Mouse (Mus musculus) embryonic facial prominence, embryonic 15.5 days (tissue): Measurements from ENCODE around the gene Skap2. TPM values are rescaled to one million over a fixed set of nuclear protein-coding genes. Genes with fewer than 3 reads are reported as not detected.

Experiments
- ATAC-seq: fragments of 200-750 bp; cut with Nextera tagmentation; 2 replicates; pipeline ENCODE4 v1.8.0; 2017; ENCODE audit warnings: low read depth, moderate TSS enrichment; ENCODE audit not compliant: insufficient number of reproducible peaks, low FRiP score, low TSS enrichment
- H3K27ac ChIP-seq: fragments of 300-500 bp; sonication (generic); replicated peaks from 2 replicates; pipeline ENCODE4 v1.5.1; 2015; ENCODE audit warnings: mild to moderate bottlenecking, inconsistent platforms
- H3K27me3 ChIP-seq: fragments of 300-500 bp; sonication (generic); 2 replicates; pipeline ENCODE4 v1.6.1; 2015; ENCODE audit warnings: inconsistent platforms
- H3K36me3 ChIP-seq: fragments of 300-500 bp; sonication (generic); 2 replicates; pipeline ENCODE4 v1.6.1; 2015; ENCODE audit warnings: mild to moderate bottlenecking, inconsistent platforms
- H3K4me1 ChIP-seq: fragments of 300-500 bp; sonication (generic); 2 replicates; pipeline ENCODE4 v1.6.1; 2015; ENCODE audit warnings: inconsistent platforms
- H3K4me2 ChIP-seq: fragments of 300-500 bp; sonication (generic); replicated peaks from 2 replicates; pipeline ENCODE4 v1.6.1; 2015; ENCODE audit warnings: mild to moderate bottlenecking, inconsistent platforms
- H3K4me3 ChIP-seq: fragments of 300-500 bp; sonication (generic); replicated peaks from 2 replicates; pipeline ENCODE4 v1.5.1; 2015; ENCODE audit warnings: mild to moderate bottlenecking, inconsistent platforms
- H3K9ac ChIP-seq: fragments of 300-500 bp; sonication (generic); 2 replicates; pipeline ENCODE4 v1.6.1; 2015; ENCODE audit warnings: inconsistent platforms
- H3K9me3 ChIP-seq: fragments of 300-500 bp; sonication (generic); replicated peaks from 2 replicates; pipeline ENCODE4 v1.6.1; 2016; ENCODE audit warnings: inconsistent platforms
- WGBS: fragments of 180-500 bp; shearing (Covaris S2); methylation state at CpG from one replicate; pipeline ENCODE4 v1.1.7; 2015; 5-methylcytosine and 5-hydroxymethylcytosine counted together
- polyA plus RNA-seq: library from polyadenylated mRNA; unstranded; fragments of >200 nt; fragmentation: Nextera tagmentation; extraction: Ambion mirVana; gene quantifications from 2 replicates; pipeline ENCODE4 v1.2.1, GENCODE M21; 2015

The Skap2 gene
- polyA plus RNA-seq, 1 experiment from 2014 or later: 14.3 TPM

DNA sequence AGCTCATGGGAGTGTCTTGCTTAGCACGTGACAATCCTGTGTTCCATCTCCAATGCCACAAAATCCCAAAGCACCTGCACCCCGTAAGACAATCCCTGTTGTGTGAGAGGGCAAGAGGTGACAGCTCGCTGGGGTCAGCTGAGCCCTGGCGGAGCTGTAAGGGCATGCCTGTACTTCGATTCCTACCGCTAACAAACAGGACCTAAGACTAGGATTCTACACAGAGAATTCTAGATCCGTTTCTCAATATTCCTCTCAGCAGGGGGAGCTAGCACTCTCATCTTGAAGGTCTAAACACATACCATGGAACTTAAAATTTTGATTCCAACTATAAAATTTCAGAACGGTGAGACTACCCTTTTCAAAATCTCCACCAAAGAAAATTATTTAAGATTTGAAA, 9.7 kb downstream of the Skap2 start:
- H3K4me3 ChIP-seq: no peak overlapping the region
- no peak for ATAC-seq
- 18% methylated on average over 8 of the region's 8 CpGs for WGBS
- H3K27me3 ChIP-seq: peaks cover 71% of the 10 kb centered on the region
- H3K9me3 ChIP-seq: no peaks in the 10 kb centered on the region
- no peak overlapping the region for H3K4me2 ChIP-seq
- H3K9ac ChIP-seq: no peak overlapping the region
- H3K36me3 ChIP-seq: no peaks in the 10 kb centered on the region
- H3K4me1 ChIP-seq: no peaks in the 10 kb centered on the region
- H3K27ac ChIP-seq: no peak overlapping the region

DNA sequence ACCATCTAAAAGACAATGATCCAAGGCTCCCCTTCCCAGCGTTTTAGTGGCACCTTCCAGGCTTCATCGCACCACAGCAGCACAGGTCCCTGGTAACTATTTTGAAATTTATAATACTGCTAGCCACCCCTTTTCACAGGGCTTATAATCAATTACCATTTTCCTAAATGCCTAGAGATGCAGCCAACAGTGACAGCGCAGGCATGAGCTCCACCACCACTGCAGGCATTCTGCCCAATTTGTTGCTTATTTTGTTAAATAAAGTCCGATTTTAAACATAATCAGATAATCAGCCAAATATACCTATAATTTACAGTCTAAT, 13.2 kb downstream of the Skap2 start:
- Histone ChIP-seq H3K4me1 (no peaks in the 10 kb centered on the region), H3K27me3 (peaks cover 42% of the 10 kb centered on the region), H3K4me3 (no peak overlapping the region), H3K4me2 (no peak overlapping the region), H3K9me3 (no peaks in the 10 kb centered on the region), H3K27ac (no peak overlapping the region), H3K9ac (no peak overlapping the region), H3K36me3 (no peaks in the 10 kb centered on the region)
- WGBS: 76% methylated on average over 4 of the region's 4 CpGs
- no peak for ATAC-seq

DNA sequence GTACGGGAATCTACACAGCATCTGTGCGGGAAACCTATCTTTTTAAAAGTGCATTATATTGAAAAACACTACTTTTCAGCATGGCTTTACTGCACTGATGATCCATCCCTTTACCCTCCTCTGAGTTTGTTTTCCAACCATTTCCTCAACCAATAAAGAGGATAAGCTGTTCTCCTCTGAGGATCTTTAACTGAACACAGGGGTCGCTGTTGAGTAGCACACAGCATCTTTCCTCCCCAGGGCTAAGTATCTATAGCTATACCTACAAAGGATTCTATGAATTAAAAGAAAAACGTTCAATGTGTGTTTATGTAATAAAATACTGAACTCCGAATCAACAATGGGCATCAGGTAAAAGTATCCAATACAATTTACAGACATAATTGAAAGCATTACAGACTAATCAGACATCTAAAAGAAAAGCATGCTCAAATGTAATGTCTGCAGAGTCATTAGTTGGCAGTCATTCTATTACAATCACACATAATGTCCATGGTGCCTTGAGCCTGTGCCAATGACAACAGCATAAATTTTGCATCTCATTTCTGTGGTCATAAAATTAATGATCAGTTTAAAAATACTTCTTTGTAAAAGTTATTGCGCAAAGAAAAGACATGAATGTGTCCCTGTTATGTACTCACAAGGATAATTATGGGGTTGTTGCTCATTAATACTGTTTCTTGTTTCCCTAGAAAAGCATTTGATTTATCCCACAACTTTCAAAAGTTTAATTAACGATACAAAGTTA, 13.8 kb downstream of the Skap2 start:
- H3K4me2 ChIP-seq: no peak overlapping the region
- no peaks in the 10 kb centered on the region for H3K36me3 ChIP-seq
- H3K27me3 ChIP-seq: peaks cover 37% of the 10 kb centered on the region
- H3K9me3 ChIP-seq: no peaks in the 10 kb centered on the region
- ATAC-seq: no peak
- no peak overlapping the region for H3K9ac ChIP-seq
- no peaks in the 10 kb centered on the region for H3K4me1 ChIP-seq
- no peak overlapping the region for H3K27ac ChIP-seq
- WGBS: 53% methylated on average over 7 of the region's 7 CpGs
- no peak overlapping the region for H3K4me3 ChIP-seq

DNA sequence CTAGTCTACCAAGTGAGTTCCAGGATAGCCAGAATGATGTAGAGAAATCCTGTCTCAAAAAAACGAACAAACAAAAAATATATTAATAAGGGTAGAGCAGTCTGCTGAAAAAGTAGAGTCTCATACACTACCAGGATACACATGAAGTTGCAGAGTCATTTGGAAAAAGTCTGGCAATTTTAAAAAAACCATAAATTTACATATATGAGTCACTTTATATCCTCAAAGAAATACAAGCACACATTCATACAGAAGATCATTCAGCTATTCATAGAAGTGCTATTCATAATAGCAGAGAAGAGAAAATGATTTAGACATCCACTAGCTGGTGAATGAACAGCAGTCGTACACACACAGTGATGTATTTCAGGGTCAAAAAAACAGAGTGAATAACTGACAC, 24.4 kb downstream of the Skap2 start:
- WGBS: 70% methylated on average over 2 of the region's 2 CpGs
- ATAC-seq: no peak
- H3K9me3 ChIP-seq: no peaks in the 10 kb centered on the region

DNA sequence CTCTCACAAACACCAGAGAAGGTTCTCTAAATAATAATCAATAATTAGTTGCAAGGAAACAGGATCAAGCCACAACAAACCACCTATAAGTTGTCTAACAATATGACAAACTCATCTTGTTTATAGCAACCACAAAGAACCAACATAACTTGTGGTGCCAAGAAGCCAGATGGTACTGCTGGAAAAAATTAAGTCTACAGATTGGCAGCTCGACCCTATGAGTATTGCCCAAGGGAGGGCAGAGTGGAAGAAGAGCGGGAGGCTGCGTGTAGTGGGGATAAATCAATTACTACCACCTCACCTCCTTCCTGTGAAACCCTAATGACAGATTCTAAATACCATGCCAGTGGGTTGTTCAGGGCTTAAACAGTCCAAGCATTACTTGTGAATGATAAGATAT, 34.7 kb downstream of the Skap2 start:
- Histone ChIP-seq H3K27ac (no peak overlapping the region), H3K4me3 (no peak overlapping the region), H3K4me2 (no peak overlapping the region), H3K4me1 (no peaks in the 10 kb centered on the region), H3K9me3 (no peaks in the 10 kb centered on the region), H3K27me3 (no peaks in the 10 kb centered on the region), H3K9ac (no peak overlapping the region), H3K36me3 (no peaks in the 10 kb centered on the region)
- ATAC-seq: no peak
- 44% methylated on average over 3 of the region's 3 CpGs for WGBS

More for the DNA sequence above, 24.4 kb downstream of the Skap2 start:
- Histone ChIP-seq H3K27me3 (no peaks in the 10 kb centered on the region), H3K4me3 (no peak overlapping the region), H3K4me1 (no peaks in the 10 kb centered on the region), H3K4me2 (no peak overlapping the region), H3K9ac (no peak overlapping the region), H3K27ac (no peak overlapping the region), H3K36me3 (no peaks in the 10 kb centered on the region)

DNA sequence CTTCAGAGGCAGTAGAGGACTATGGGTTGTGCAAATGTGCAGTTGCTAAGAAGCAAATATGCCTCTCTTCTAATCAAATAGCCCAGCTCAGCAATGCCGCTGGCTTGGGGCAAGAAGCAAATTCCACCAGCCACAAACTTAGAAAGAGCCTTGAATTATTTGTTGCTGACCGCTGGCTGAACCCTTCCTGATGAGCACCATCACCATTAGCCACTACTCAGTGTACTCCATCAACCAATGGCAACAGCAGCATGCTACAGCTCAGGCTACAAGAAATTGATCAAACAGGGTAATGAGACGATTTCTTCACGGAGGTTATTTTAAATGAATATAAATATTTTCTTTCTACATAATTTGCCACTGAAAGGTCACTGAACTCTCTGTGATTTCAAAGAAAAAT, 36.6 kb downstream of the Skap2 start:
- Histone ChIP-seq H3K36me3 (no peaks in the 10 kb centered on the region), H3K27ac (no peak overlapping the region), H3K9me3 (no peaks in the 10 kb centered on the region), H3K4me3 (no peak overlapping the region), H3K9ac (no peak overlapping the region), H3K27me3 (no peaks in the 10 kb centered on the region), H3K4me1 (no peaks in the 10 kb centered on the region), H3K4me2 (no peak overlapping the region)
- 71% methylated on average over 4 of the region's 4 CpGs for whole genome bisulfite sequencing
- no peak for ATAC-seq

DNA sequence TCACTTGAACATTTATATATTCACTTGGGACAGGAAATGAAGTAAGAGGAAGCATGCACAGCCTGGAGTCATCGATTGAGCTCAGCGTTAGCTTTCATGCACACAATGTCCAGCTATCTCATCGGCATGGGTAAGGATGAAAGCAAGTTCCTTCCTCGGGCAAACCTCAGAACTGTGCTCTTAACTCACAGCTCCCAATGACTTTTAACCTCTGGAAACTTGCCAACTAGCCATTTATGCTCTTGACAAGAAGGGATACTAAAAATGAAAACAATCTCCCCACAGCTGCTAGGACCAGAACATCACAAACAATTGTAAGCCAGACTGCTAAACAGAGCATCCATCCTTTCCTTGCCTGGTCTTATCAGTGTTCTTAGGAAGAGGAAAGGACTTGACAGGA, 53.4 kb downstream of the Skap2 start:
- no peak for ATAC-seq
- Histone ChIP-seq H3K36me3 (no peaks in the 10 kb centered on the region), H3K27ac (no peak overlapping the region), H3K9ac (no peak overlapping the region), H3K27me3 (no peaks in the 10 kb centered on the region), H3K9me3 (no peaks in the 10 kb centered on the region), H3K4me1 (no peaks in the 10 kb centered on the region), H3K4me2 (no peak overlapping the region), H3K4me3 (no peak overlapping the region)
- 72% methylated on average over 4 of the region's 4 CpGs for WGBS

DNA sequence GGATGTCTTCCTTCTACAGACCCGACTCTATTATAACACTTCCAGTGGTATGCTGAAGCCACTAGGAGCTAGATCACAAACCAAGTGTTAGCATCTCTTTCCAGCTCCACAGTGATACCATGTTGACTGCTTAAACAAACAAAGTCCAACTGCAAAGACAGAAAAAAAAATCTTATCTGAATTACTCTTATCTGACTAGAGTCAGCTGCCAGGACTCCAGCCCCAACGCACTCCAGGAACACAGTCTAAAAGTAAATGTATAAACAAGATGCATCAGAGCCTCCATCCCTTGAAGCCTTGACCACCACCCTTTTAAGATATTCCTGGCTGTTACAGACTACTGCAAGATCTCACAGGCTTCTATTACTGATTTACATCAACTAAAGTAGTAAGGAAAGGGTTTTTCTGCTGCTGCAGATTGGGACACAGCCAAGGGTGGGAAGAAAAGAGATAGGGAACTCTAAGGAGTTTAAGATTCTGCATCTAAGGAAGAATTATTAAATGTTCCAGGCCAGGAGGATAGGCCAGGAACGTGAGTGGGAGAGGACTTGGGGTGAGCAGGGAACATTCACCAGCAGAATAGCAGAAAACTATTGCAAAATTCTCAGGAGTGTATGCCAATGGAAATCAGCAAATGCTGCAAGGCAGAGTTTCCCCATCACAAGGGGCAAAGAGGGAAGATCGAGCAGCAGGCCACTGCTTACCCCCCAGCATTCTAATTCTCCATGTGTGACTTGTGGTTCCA, 56.1 kb downstream of the Skap2 start:
- Histone ChIP-seq H3K9me3 (no peaks in the 10 kb centered on the region), H3K27ac (no peak overlapping the region), H3K36me3 (no peaks in the 10 kb centered on the region), H3K4me3 (no peak overlapping the region), H3K4me1 (no peaks in the 10 kb centered on the region), H3K9ac (no peak overlapping the region), H3K4me2 (no peak overlapping the region), H3K27me3 (no peaks in the 10 kb centered on the region)
- ATAC-seq: no peak
- 74% methylated on average over 4 of the region's 4 CpGs for WGBS

DNA sequence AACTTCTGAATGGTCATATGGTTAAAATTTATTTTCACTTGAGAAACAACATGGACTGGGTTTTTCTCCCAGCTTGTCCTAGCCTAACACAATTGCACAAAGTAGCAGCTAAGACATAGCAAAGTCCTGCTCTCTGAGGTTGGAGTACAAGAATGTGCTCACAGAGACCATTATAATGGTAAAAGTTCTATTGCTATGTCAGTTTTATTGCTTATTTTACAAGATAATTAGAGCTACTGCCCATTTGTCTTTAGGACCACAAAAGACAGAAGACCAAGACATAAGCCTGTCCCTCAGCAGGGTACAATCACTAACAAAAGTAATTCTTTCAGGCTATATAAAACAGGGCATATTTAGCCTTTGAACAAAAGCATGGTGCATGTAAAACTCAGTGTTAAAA, 64.7 kb downstream of the Skap2 start:
- no peaks in the 10 kb centered on the region for H3K9me3 ChIP-seq
- H3K9ac ChIP-seq: no peak overlapping the region
- no peak overlapping the region for H3K27ac ChIP-seq
- H3K27me3 ChIP-seq: no peaks in the 10 kb centered on the region
- no peaks in the 10 kb centered on the region for H3K36me3 ChIP-seq
- no peak overlapping the region for H3K4me3 ChIP-seq
- H3K4me1 ChIP-seq: no peaks in the 10 kb centered on the region
- H3K4me2 ChIP-seq: no peak overlapping the region
- no peak for ATAC-seq

DNA sequence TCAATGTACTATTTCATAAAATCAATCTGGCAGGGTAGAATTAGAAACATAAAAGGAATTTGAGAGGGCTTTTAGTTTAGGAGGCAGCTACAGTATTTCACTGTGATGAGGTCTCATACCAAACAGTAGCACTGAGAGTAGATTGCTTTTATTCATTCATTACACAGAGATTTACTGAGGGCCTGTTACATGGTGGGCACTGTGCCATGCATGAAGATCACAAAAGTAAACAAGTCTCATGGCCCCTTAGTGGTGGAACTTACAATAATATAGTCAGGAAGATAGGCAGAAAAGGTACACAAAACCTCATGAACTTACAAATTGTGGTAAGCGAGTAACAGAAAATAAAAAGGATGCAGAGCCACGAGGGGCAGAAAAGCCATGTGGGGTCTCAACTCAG, 67.4 kb downstream of the Skap2 start:
- no peak overlapping the region for H3K4me3 ChIP-seq
- no peak for ATAC-seq
- 67% methylated on average over 2 of the region's 2 CpGs for WGBS

DNA sequence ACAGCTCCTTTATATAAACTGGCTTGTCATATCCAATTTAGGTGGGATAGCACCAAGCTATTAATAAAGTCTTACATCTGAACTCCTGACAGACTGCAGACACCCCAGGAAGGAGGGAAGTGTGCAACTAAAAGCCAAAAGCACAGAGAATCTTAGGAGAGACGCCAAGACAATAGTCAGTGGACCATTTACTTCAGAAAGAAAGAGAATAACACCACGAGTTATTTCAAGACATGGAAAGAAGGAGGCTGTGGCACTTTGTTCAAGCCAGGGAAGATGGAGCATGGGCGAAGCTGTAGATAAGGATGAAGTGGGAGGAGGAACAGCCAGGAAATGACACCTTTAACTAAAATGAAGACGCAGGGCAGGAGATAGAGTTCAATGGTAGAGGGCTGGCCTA, 78.4 kb downstream of the Skap2 start:
- H3K27ac ChIP-seq: no peak overlapping the region
- H3K27me3 ChIP-seq: no peaks in the 10 kb centered on the region
- H3K36me3 ChIP-seq: no peaks in the 10 kb centered on the region
- H3K4me1 ChIP-seq: no peaks in the 10 kb centered on the region
- H3K4me3 ChIP-seq: no peak overlapping the region
- no peak for ATAC-seq
- no peak overlapping the region for H3K9ac ChIP-seq
- no peaks in the 10 kb centered on the region for H3K9me3 ChIP-seq
- no peak overlapping the region for H3K4me2 ChIP-seq
- 67% methylated on average over 4 of the region's 4 CpGs for WGBS

More for the DNA sequence above, 67.4 kb downstream of the Skap2 start:
- no peaks in the 10 kb centered on the region for H3K36me3 ChIP-seq
- no peak overlapping the region for H3K27ac ChIP-seq
- H3K9me3 ChIP-seq: no peaks in the 10 kb centered on the region
- H3K9ac ChIP-seq: no peak overlapping the region
- H3K4me1 ChIP-seq: no peaks in the 10 kb centered on the region
- H3K27me3 ChIP-seq: no peaks in the 10 kb centered on the region; the same call in 1 of the 2 replicates
- H3K4me2 ChIP-seq: no peak overlapping the region
